Mouse (Mus musculus): ENCODE measurements around the gene Pdgfc. TPM values are rescaled to one million over a fixed set of nuclear protein-coding genes. Genes with fewer than 3 reads are reported as not detected.

Gene Pdgfc
- polyA plus RNA-seq, 1 experiment from 2014 or later, result 6.1 TPM

GRCm38 (mm10) chr3:81022266-81022665 is 13.9 kb upstream of the Pdgfc start:
- no peak for ATAC-seq

GRCm38 (mm10) chr3:81022845-81023244 is 13.4 kb upstream of the Pdgfc start:
- H3K4me3 ChIP-seq (ENCODE audit: low read depth, low read length), result no peak overlapping the region
- H3K4me2 ChIP-seq (replicated peaks; ENCODE audit: low read depth), result no peak overlapping the region
- 83% methylated on average over 1 of the region's 1 CpGs for WGBS
- H3K4me1 ChIP-seq (replicated peaks; ENCODE audit: control insufficient read depth, insufficient read depth, low read length), result no peaks in the 10 kb centered on the region
- no peaks in the 10 kb centered on the region for H3K36me3 ChIP-seq (ENCODE audit: control insufficient read depth, insufficient read depth)
- no peak for TF ChIP-seq CTCF (IDR thresholded peaks at IDR 0.05; ENCODE audit: low read depth)
- no peaks in the 10 kb centered on the region for H3K27me3 ChIP-seq (replicated peaks; ENCODE audit: control insufficient read depth, insufficient read depth, low read length)
- no peak overlapping the region for H3K27ac ChIP-seq (ENCODE audit: low read depth, low read length)
- no peaks in the 10 kb centered on the region for H3K9me3 ChIP-seq (ENCODE audit: control insufficient read depth)
- no peak overlapping the region for H3K9ac ChIP-seq (ENCODE audit: low read depth, low read length)
- no peak for ATAC-seq

More at GRCm38 (mm10) chr3:81022266-81022665, 13.9 kb upstream of the Pdgfc start:
- Histone ChIP-seq H3K27ac (ENCODE audit: low read depth, low read length) (no peak overlapping the region), H3K4me2 (replicated peaks; ENCODE audit: low read depth) (no peak overlapping the region), H3K9me3 (ENCODE audit: control insufficient read depth) (no peaks in the 10 kb centered on the region), H3K36me3 (ENCODE audit: control insufficient read depth, insufficient read depth) (no peaks in the 10 kb centered on the region), H3K4me1 (replicated peaks; ENCODE audit: control insufficient read depth, insufficient read depth, low read length) (no peaks in the 10 kb centered on the region), H3K9ac (ENCODE audit: low read depth, low read length) (no peak overlapping the region), H3K4me3 (ENCODE audit: low read depth, low read length) (no peak overlapping the region), H3K27me3 (replicated peaks; ENCODE audit: control insufficient read depth, insufficient read depth, low read length) (no peaks in the 10 kb centered on the region)
- whole genome bisulfite sequencing, result 83% methylated on average over 5 of the region's 5 CpGs
- TF ChIP-seq CTCF (IDR thresholded peaks at IDR 0.05; ENCODE audit: low read depth), result no peak

- 0 out of 2 replicates have a peak, but pooled peaks have one; percentile 5 for TF ChIP-seq CTCF (IDR thresholded peaks at IDR 0.05; ENCODE audit: low read depth)
- Histone ChIP-seq H3K27ac (ENCODE audit: low read depth, low read length) (no peak overlapping the region), H3K36me3 (ENCODE audit: control insufficient read depth, insufficient read depth) (no peaks in the 10 kb centered on the region), H3K9ac (ENCODE audit: low read depth, low read length) (no peak overlapping the region), H3K9me3 (ENCODE audit: control insufficient read depth) (no peaks in the 10 kb centered on the region), H3K4me1 (replicated peaks; ENCODE audit: control insufficient read depth, insufficient read depth, low read length) (no peaks in the 10 kb centered on the region), H3K4me3 (ENCODE audit: low read depth, low read length) (no peak overlapping the region), H3K27me3 (replicated peaks; ENCODE audit: control insufficient read depth, insufficient read depth, low read length) (no peaks in the 10 kb centered on the region), H3K4me2 (replicated peaks; ENCODE audit: low read depth) (no peak overlapping the region)
- no peak for ATAC-seq
- WGBS, result 78% methylated on average over 1 of the region's 1 CpGs
These were observed 12.6 kb upstream of the Pdgfc start for GRCm38 (mm10) chr3:81023568-81023967.

- H3K27ac ChIP-seq (ENCODE audit: low read depth, low read length), result no peak overlapping the region
- no peak for TF ChIP-seq CTCF (IDR thresholded peaks at IDR 0.05; ENCODE audit: low read depth)
- H3K4me1 ChIP-seq (replicated peaks; ENCODE audit: control insufficient read depth, insufficient read depth, low read length), result no peaks in the 10 kb centered on the region
- ATAC-seq, result no peak
- H3K27me3 ChIP-seq (replicated peaks; ENCODE audit: control insufficient read depth, insufficient read depth, low read length), result no peaks in the 10 kb centered on the region
- no peak overlapping the region for H3K4me3 ChIP-seq (ENCODE audit: low read depth, low read length)
- no peak overlapping the region for H3K9ac ChIP-seq (ENCODE audit: low read depth, low read length)
- H3K36me3 ChIP-seq (ENCODE audit: control insufficient read depth, insufficient read depth), result no peaks in the 10 kb centered on the region
- no peak overlapping the region for H3K4me2 ChIP-seq (replicated peaks; ENCODE audit: low read depth)
- 72% methylated on average over 9 of the region's 9 CpGs for WGBS
- no peaks in the 10 kb centered on the region for H3K9me3 ChIP-seq (ENCODE audit: control insufficient read depth)
These were observed 10.5 kb upstream of the Pdgfc start for GRCm38 (mm10) chr3:81025568-81026213.

- no peak for TF ChIP-seq CTCF (IDR thresholded peaks at IDR 0.05; ENCODE audit: low read depth)
- H3K9me3 ChIP-seq (ENCODE audit: control insufficient read depth), result no peaks in the 10 kb centered on the region
- no peak overlapping the region for H3K4me3 ChIP-seq (ENCODE audit: low read depth, low read length)
- H3K4me2 ChIP-seq (replicated peaks; ENCODE audit: low read depth), result no peak overlapping the region
- H3K4me1 ChIP-seq (replicated peaks; ENCODE audit: control insufficient read depth, insufficient read depth, low read length), result no peaks in the 10 kb centered on the region
- no peak overlapping the region for H3K9ac ChIP-seq (ENCODE audit: low read depth, low read length)
- no peak overlapping the region for H3K27ac ChIP-seq (ENCODE audit: low read depth, low read length)
- ATAC-seq, result no peak
- 84% methylated on average over 3 of the region's 3 CpGs for WGBS
- no peaks in the 10 kb centered on the region for H3K36me3 ChIP-seq (ENCODE audit: control insufficient read depth, insufficient read depth)
- no peaks in the 10 kb centered on the region for H3K27me3 ChIP-seq (replicated peaks; ENCODE audit: control insufficient read depth, insufficient read depth, low read length)
These were observed 7.9 kb upstream of the Pdgfc start for GRCm38 (mm10) chr3:81028361-81028760.

- no peaks in the 10 kb centered on the region for H3K9me3 ChIP-seq (ENCODE audit: control insufficient read depth)
- H3K4me1 ChIP-seq (replicated peaks; ENCODE audit: control insufficient read depth, insufficient read depth, low read length), result no peaks in the 10 kb centered on the region
- no peak for ATAC-seq
- no peaks in the 10 kb centered on the region for H3K36me3 ChIP-seq (ENCODE audit: control insufficient read depth, insufficient read depth)
- no peak for TF ChIP-seq CTCF (IDR thresholded peaks at IDR 0.05; ENCODE audit: low read depth)
- H3K27me3 ChIP-seq (replicated peaks; ENCODE audit: control insufficient read depth, insufficient read depth, low read length), result no peaks in the 10 kb centered on the region
- no peak overlapping the region for H3K27ac ChIP-seq (ENCODE audit: low read depth, low read length)
- no peak overlapping the region for H3K9ac ChIP-seq (ENCODE audit: low read depth, low read length)
- 70% methylated on average over 4 of the region's 4 CpGs for WGBS
- no peak overlapping the region for H3K4me3 ChIP-seq (ENCODE audit: low read depth, low read length)
- H3K4me2 ChIP-seq (replicated peaks; ENCODE audit: low read depth), result no peak overlapping the region
These were observed 6.9 kb upstream of the Pdgfc start for GRCm38 (mm10) chr3:81029321-81029720.
